Mouse (Mus musculus) thymus, postnatal 0 days (tissue): ENCODE data around the gene Asb11. TPM values are rescaled to one million over a fixed set of nuclear protein-coding genes. Genes with fewer than 3 reads are reported as not detected.

Experiments used
- DNase-seq: peaks from one replicate; pipeline ENCODE4 v3.0.0-alpha.2; 2015; ENCODE audit warnings: low spot score
- polyA plus RNA-seq: library from polyadenylated mRNA; unstranded; fragments of >200 nt; fragmentation: Nextera tagmentation; extraction: Ambion mirVana; gene quantifications from 2 replicates; pipeline ENCODE4 v1.2.1, GENCODE M21; 2015

Gene Asb11
- polyA plus RNA-seq, 1 experiment from 2014 or later: not detected

DNA sequence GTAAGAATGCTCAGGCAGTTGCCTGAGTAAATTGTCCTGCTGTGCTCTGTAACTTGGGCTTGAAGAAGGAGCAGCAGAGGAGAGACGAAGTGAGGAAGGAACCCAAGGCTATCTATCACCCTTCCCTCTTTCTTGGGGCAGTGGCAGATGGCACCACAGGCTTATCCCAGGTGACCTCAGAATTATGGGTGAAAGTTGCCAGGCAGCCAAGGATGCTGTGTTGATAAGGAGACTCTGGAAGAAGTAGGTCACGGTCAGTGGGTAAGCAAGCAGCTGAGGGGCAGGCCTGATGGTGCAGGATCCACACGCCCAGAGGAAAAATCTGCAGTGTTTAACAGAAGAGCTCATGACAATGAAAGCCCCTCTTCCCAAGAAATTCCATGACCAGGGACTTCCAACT lies 4.5 kb downstream of the Asb11 start:
- DNase-seq: no peak

DNA sequence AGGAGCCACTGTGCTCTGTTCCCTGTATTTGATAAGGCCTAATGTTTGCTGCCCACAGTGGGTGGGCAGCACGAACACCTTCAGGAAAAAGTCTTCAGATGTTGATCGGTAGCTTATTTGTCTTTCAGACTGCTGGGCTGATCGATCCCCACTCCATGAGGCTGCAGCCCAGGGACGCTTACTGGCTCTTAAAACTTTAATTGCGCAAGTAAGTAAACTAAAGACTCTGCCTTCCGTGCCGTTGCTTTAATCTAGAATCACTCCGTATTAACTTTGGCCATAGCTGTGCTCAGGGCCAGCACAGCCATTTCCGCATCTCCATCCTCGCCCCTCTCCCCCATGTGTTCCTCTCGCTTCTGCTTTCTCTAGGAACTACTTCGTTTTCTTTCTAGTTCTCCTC lies 8.8 kb downstream of the Asb11 start:
- no peak for DNase-seq

DNA sequence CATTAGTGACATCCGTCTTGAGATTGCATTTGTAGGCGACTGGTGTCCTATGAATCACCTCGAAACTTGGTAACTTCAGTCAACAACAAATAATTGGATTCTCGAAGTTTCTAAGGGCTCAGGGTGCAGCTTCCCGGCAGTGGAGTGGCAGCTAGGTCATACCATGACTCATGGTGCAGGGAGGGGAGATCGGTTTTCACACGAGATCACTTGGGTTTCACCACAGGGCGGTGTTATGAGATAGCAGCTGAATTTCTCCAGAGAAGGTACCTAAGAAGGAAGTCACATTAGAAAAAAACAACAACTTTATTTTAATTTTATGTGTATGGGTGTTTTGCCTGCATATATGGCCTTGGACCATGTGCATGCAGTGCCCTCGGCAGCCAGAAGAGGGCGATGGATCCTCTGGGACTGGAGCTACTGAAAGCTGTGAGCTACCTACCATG lies 9.3 kb downstream of the Asb11 start:
- no peak for DNase-seq

DNA sequence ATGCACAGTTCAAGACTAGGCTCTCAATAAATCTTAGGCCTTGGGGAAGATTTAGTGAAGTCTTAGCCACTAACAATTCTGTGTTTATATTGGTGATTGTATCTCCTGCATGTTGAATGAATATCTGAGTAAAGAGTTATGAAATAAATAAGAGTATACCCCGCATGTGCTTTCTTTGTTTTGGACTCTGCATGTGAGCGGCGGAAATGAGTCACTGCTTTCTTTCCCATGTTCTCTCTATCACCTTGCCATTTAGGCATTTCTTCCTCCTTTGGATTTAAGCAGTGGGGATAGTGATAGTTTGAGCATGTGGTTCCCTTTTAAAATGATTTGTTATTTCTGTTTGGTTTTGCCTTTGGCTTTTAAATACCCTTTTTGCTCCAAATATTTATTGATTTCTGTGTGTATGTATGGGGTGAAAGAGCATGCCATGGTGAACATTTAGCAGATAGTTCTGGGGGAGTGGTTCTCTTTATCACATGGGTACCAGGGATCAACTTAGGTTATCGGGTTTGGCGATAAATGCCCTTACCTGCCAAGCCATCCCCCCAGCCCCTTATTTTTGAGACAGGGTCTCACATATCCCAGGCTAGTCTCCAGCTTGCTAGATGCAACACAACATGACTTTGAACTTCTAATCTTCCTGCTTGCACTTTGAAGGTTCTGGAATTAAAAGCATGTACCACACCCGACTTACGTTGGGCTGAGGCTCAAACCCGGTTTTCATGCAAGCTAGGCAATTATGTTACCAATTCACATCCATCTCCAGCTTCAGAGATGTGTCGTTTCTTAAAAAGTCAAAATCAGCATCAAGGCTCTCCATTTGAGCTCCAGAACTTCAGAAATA lies 10.3 kb downstream of the Asb11 start:
- DNase-seq: no peak

DNA sequence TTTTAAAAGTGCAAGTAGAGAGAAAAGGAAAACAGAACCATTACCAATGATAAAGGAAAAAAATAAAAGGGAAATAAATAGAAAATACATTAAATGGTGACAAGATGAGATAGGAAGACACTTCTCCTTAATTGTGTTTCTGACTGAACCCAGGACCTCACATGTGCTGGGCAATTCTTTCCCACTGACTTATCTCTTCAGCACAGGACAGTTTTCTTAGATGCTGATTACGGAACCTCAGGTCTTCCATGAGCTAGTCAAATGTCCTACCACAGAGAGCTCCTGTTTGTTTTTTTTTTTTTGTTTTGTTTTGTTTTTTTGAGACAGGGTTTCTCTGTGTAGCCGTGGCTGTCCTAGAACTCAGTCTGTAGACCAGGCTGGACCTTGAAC lies 10.9 kb downstream of the Asb11 start:
- DNase-seq: no peak

DNA sequence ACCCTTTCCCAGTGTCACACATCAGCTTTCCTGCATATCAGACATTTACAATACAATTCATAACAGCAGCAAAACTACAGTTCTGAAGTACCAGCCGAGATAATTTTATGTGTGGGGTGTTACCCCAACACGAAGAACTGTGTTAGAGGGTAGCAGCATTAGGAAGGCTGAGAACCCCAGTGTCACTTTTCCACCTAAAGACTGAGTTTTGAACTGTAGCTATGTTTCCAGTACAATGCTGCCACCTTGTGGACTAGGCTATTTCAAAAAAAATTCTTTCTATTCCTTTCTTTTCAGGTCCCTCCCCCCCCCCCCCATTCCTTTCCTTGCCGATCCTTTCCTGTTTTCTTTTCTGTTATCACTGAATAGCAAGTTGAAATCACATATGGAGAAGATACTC lies 12.4 kb downstream of the Asb11 start:
- DNase-seq: peak; percentile 50

DNA sequence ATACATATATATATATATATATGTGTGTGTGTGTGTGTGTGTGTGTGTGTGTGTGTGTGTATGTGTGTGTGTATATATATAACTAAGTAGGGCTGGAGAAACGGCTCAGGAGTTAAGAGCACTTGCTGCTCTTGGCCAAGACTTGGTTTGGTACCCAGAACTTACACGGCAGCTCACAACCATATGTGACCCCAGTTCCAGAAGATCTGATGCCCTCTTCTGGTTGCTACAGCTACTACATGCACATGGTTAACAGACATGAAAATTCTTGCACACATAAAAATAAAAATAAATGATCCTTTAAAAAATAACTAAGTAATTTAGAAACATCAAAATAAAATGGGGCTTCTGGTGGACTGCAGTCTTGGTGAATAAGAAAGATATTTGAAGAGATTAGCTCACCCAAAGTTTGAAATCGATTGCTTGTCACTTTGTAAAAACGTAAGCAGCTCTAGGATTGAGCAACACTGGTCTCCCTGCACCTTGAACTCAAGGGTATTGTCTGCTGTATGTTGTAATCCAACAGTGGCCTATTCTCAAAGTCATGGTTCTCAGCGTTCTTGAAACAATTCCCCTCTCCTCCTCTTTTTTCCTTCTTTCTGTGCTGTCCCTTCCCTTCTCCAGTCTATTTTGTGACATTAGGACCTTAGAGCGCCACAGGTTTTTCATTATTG lies 22.5 kb downstream of the Asb11 start:
- DNase-seq: no peak

DNA sequence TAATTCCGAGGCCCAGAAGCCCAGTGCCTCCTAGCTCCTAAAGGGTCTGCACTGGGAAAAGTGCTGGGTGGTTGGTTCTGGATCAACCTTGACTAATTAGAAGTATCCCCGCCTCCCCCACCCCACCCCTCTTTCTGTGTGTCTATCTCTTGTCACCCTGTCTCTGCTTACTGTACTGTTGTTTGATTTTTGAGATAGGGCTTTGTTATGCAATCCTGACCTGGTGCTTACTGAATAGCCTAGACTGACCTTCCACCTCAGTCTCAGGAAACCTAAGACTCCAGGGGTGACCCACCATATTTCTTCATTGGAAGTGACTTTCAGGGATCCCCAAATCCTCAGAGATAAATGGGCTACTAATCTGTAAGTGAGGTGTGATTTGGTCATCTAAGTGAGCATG lies 65.5 kb downstream of the Asb11 start:
- DNase-seq: no peak

DNA sequence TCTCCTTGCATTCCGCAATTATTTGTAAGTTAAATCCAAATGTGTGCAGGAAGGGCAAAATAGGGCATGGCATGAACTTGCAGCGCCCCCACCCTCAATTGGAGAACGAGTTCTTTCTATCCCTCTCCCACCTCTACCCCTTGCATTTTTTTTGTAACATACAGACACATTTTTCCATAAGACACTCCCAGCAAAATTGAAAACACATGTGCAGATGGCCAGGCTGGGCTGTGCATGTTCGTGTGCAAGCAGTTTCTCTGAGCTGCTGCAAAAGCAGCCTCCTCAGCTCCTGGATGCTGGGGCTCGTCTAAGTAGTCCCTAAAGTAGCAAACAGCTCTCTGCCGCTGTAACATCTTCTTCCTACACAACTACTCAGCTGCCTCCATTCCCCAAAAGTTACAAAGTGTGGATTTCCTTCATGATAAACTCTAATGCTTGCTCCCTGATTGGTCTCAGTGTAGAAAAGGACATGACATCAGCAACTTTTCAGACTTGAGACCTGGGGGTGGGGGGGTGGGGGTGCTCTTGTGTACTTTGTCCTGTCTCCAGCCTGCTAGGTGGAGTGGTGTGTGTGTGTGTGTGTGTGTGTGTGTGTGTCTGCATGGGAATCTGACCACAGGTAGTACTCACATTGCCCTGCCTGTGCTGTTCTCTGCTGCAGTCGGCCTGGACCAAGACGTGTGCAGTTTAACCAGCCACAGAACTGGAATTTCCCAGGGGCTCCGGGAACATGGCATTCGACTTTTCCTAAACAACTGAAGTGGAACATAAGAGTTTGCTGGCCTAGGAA lies 69.1 kb downstream of the Asb11 start, which contains the start of gene Asb9:
Gene Asb9, plus strand, starts transcription at position 619 of the 790 bp plus-strand sequence.
- DNase-seq: no peak

DNA sequence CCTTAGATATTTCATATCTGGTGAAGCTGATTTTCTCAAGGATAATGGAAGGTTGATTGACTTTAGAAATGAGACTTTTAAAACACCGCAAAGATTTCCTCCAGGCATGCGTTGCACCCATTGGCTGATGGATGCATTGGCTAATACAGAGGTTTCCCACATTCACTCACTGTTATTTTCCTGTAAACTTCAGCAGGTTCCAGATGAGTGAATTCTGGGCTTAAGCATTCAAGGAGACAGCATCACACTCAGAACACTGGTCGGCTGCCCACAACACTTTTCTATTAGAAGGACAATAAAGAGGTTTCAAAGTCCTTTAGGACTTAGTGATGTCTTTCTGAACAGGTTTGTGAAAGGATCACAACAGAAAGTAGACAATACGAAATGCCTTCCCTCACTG lies 70.3 kb downstream of the Asb11 start:
- no peak for DNase-seq

DNA sequence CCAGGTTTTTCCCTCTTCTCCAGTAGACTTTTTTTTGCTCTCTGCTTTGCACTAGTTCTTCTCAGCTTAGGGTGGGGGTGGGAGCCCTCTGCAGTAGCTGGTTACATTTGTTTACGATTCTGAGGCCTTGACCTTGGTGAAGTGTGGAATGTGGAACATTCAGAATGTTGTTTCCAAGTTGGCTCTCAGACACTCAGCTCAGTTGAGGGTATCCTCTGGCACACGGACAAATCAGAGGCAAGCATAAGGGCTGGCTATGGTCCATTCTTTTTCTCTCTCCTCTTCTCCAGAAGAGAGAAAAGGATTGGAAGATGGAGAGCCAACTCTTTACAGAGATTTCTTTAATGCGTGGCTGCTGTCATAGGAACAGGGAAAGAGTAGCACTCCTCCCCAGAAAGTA lies 71.9 kb downstream of the Asb11 start:
- no peak for DNase-seq

Other genes starting within 250 kb of the Asb11 start
- gene Bmx, start 178.8 kb upstream of the Asb11 start, polyA plus RNA-seq: 0.39 and 0.72 TPM in 2 replicates
- 5.6 and 6.8 TPM in 2 replicates for gene Pir, start 167.6 kb upstream of the Asb11 start, polyA plus RNA-seq
- 0.64 TPM in 2 replicates for gene Vegfd, start 63.6 kb upstream of the Asb11 start, polyA plus RNA-seq
- gene Piga, start 17.2 kb upstream of the Asb11 start, polyA plus RNA-seq: 10.7 and 11.0 TPM in 2 replicates
- not detected in 2 replicates for gene Asb9, start 69.3 kb downstream of the Asb11 start, polyA plus RNA-seq